Mouse (Mus musculus) liver, embryonic 14 days (tissue): ENCODE data around the gene Pes1. TPM values are rescaled to one million over a fixed set of nuclear protein-coding genes. Genes with fewer than 3 reads are reported as not detected.

Experiments
- polyA plus RNA-seq: library from polyadenylated mRNA; depleted of rRNA; stranded (reverse); fragments of >200 nt; gene quantifications from 2 replicates; pipeline ENCODE4 v1.2.3, GENCODE M21; 2012; rRNA removed

Gene Pes1
- 37.2 and 39.6 TPM in 2 replicates for polyA plus RNA-seq

DNA sequence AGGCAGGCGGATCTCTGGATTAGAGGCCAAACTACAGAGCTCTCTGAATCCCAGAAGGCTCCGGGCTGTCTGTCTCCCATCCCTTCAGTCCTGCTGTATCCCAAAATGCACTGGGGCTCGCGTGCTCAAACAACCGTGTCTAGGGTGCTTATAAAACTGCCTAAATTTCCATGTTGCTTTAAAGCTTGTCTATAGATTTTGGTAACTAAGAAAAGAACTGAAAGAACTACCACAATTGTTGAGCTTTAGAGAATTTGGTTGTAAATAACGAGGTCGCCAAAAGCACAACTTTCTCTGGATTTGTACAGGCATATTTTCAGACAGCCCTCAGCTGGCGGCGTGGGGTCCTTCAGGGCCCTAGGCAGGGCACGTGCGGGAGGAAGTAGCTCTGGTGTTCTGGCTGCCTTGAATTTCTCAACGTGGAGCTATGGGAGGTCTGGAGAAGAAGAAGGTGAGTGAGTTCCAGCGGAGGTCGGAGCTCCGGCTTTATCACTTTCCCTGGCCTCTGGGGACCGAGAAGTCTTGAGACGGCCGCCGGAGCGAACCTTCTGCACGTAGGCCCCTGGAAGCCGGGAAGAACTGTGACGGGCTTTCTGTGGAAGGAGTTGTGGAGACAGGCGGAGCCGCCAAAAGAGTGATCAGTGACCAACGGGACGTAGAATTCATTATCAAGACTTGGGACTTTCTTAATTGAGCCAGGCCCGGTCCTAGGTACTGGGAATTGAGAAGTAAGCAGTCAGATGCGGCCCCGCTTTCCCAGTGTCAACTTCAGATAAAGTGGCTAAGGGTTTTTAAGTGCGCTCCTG is at the start of gene Pes1:
Pes1 (plus strand) TSS at position 366 of the 806 bp plus-strand sequence.

GRCm38 (mm10) chr11:3914109-3914840 is 49.5 kb upstream of the Pes1 start, which contains the start of gene Slc35e4:
Gene Slc35e4, minus strand, starts transcription at chr11:3914664.

DNA sequence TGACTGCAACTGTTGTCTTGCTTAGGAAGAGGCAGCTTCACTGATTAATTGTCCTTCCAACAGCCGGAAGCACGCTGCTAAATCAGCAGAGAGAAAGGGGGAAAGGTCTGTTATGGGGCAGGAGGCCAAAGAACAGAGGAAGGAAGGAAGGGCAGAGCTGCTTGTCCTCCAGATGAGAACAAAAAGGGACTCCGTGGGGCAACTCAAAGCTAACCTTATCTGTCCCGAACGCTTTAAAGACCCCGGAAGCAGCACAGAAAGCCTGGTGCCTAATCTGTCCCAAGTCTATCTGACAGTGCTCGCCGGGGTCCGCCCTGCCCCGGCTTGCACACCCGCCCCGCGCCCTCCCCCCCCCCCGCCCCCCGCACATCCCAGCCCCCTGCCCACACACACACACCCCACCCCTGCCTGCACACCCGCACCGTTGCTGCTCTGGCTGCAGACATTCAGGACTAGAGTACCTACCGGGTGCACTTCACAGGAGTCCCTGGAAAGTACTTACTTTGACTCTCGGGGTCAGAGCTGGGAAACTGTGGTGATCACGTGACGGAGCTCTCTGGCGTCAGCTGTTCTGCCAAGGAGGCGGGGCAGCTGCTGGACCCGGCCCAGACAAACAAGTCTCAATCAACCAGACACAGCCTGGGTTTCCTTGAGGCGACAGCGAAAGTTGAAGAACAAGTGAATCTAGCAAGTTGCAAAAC is 32.1 kb upstream of the Pes1 start, which contains the start of gene Tcn2:
Tcn2 (minus strand) TSS at position 649 of the 701 bp plus-strand sequence.

GRCm38 (mm10) chr11:3976678-3977077 is 12.9 kb downstream of the Pes1 start, which contains the start of gene 4930556J24Rik:
Gene 4930556J24Rik, minus strand, starts transcription at chr11:3976778.

DNA sequence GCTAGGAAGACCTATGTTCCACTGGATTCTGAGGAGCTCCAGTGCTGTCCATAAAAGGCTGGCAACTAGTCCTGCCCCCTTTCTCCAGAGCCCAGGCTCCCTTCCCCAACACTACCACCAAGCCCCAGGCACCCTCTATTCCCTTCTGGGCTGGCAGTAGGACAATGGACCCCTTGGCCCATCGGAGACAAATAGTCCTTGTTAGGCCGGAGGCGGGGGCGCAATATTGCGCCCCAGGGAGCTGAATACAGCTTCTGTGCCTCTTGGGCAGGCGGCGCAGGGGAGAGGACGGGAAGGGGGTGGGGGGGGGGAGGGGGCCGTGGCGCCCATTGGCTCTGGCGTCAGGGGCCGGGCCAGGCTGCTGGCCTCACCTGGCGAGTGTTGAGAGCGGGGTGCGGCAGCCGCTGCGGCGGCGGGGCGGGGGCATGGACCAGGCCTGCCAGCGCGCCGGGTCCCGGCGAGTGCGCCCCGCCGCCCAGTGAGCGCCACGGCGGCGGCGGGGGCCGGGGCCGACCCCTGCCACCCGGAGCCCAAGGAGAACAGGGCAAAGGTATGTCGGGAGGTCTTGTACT is 19.6 kb downstream of the Pes1 start, which contains the start of gene Gal3st1:
Gal3st1 (plus strand) TSS at position 346 of the 572 bp plus-strand sequence.

Other genes with a start within 250 kb of the Pes1 start
- gene Osbp2, start 100.1 kb upstream of the Pes1 start, polyA plus RNA-seq: 0.05 and 0.07 TPM in 2 replicates
- 0.03 TPM in 2 replicates for gene 4921536K21Rik, start 68.9 kb upstream of the Pes1 start, polyA plus RNA-seq
- gene Dusp18, start 68.7 kb upstream of the Pes1 start, polyA plus RNA-seq: 0.14 and 0.17 TPM in 2 replicates
- 0.27 and 0.32 TPM in 2 replicates for gene Slc35e4, start 49.3 kb upstream of the Pes1 start, polyA plus RNA-seq
- 12.6 and 15.1 TPM in 2 replicates for gene Tcn2, start 31.8 kb upstream of the Pes1 start, polyA plus RNA-seq
- not detected in 2 replicates for gene 4930556J24Rik, start 12.8 kb downstream of the Pes1 start, polyA plus RNA-seq
- 0.90 and 1.0 TPM in 2 replicates for gene Gal3st1, start 19.7 kb downstream of the Pes1 start, polyA plus RNA-seq
- 0.99 and 1.0 TPM in 2 replicates for gene Sec14l4, start 67.5 kb downstream of the Pes1 start, polyA plus RNA-seq
- gene Sec14l3, start 100.9 kb downstream of the Pes1 start, polyA plus RNA-seq: not detected in 2 replicates
- 13.6 and 14.1 TPM in 2 replicates for gene Mtfp1, start 131.5 kb downstream of the Pes1 start, polyA plus RNA-seq
- gene Sec14l2, start 159.4 kb downstream of the Pes1 start, polyA plus RNA-seq: 9.1 and 9.8 TPM in 2 replicates
- gene Rnf215, start 171.2 kb downstream of the Pes1 start, polyA plus RNA-seq: 4.6 and 5.5 TPM in 2 replicates
- gene Ccdc157, start 196.3 kb downstream of the Pes1 start, polyA plus RNA-seq: 0.90 and 0.99 TPM in 2 replicates
- gene Sf3a1, start 196.4 kb downstream of the Pes1 start, polyA plus RNA-seq: 19.2 and 20.7 TPM in 2 replicates
- gene Tbc1d10a, start 222.8 kb downstream of the Pes1 start, polyA plus RNA-seq: 6.1 TPM in 2 replicates